Mouse (Mus musculus): Measurements from ENCODE around the gene Rnf11. TPM values are rescaled to one million over a fixed set of nuclear protein-coding genes. Genes with fewer than 3 reads are reported as not detected.
"Not testable (repeated sequence)": the region's sequence is repeated elsewhere in the genome, so short reads cannot be mapped to it uniquely, and the experiment has no call there.

Rnf11 gene
- total RNA-seq, 2 experiments from 2014 or later = 97.4 to 103 TPM

GRCm38 (mm10) chr4:109417998-109418397 lies 66.5 kb downstream of the Rnf11 start:
- no peak for DNase-seq (ENCODE audit: low spot score in 2 of 2)

- DNase-seq (ENCODE audit: low spot score in 2 of 2) = no peak
These were observed 72.3 kb downstream of the Rnf11 start for GRCm38 (mm10) chr4:109412233-109412632.

- DNase-seq (ENCODE audit: low spot score in 2 of 2) = no peak
These were observed 73.1 kb downstream of the Rnf11 start for GRCm38 (mm10) chr4:109411377-109411967.

GRCm38 (mm10) chr4:109410681-109411376 lies 73.7 kb downstream of the Rnf11 start:
- DNase-seq (ENCODE audit: low spot score in 2 of 2) = no peak

- no peak for DNase-seq (ENCODE audit: low spot score in 2 of 2)
These were observed 76.6 kb downstream of the Rnf11 start for GRCm38 (mm10) chr4:109407701-109408485.

- no peak for DNase-seq (ENCODE audit: low spot score in 2 of 2)
These were observed 77.4 kb downstream of the Rnf11 start for GRCm38 (mm10) chr4:109407176-109407520.

GRCm38 (mm10) chr4:109406486-109407175 lies 77.9 kb downstream of the Rnf11 start, which contains the start of gene Ttc39a:
Ttc39a (plus strand) TSS chr4:109406623.
- DNase-seq (ENCODE audit: low spot score in 2 of 2) = peak; percentile 24 to 33

- DNase-seq (ENCODE audit: low spot score in 2 of 2) = peak; percentile 13 to 55
These were observed 78.5 kb downstream of the Rnf11 start for GRCm38 (mm10) chr4:109406054-109406485.

GRCm38 (mm10) chr4:109405415-109405814 lies 79.1 kb downstream of the Rnf11 start:
- no peak for DNase-seq (ENCODE audit: low spot score in 2 of 2)

GRCm38 (mm10) chr4:109404908-109405307 lies 79.6 kb downstream of the Rnf11 start:
- not testable (repeated sequence) for DNase-seq (ENCODE audit: low spot score in 2 of 2)

GRCm38 (mm10) chr4:109401176-109401689 lies 83.3 kb downstream of the Rnf11 start:
- DNase-seq (ENCODE audit: low spot score in 2 of 2) = no peak

Other genes with a start within 250 kb of the Rnf11 start
- 10 to 100 TPM; 71.2 to 79.8 TPM for gene Eps15, start 204.5 kb downstream of the Rnf11 start, total RNA-seq (2021)
- gene Ttc39a, start 78.1 kb downstream of the Rnf11 start, total RNA-seq (2021) = 10 to 100 TPM; 10.9 to 11.0 TPM
- gene 4930522H14Rik, start 46.6 kb upstream of the Rnf11 start, total RNA-seq (2021) = not detected
- gene Cdkn2c, start 182.5 kb upstream of the Rnf11 start, total RNA-seq (2021) = 10 to 100 TPM; 35.3 to 44.6 TPM
- 10 to 100 TPM; 25.8 to 27.2 TPM for gene Faf1, start 191.9 kb upstream of the Rnf11 start, total RNA-seq (2021)